23 mouse cellular contexts compared by ENCODE assay signal in the genomic region with DNA sequence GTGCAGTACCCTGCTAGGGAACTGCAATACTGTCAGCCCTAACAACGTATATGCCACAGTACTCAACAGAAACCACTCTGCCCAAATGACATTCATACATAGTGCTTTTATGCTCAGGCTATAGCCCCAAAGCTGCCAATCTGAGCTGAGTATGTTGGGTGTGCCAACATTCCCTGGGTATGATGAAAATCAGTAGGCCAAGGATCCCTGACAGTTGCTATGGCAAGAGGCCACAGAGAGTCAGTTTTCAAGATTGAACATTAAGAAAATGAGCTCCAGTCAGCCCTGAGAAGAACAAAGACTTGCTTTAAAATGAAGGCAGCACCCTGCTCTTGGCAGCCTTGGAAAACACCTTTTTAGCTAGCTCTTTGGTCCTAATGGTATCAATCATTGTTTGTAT. TPM values are rescaled to one million over a fixed set of nuclear protein-coding genes. Genes with fewer than 3 reads are reported as not detected.
DNase-seq lines count a peak whose midpoint lies in the region; ATAC-seq and TF ChIP-seq lines count a peak whose summit lies in the region.
"Had no signal": no experiment of that assay in that cellular context is flagged by ENCODE, and none has a peak within 500 bp of the region (broad histone marks: within the 10 kb centered on the region; RNA-seq: fewer than 3 reads in every experiment).

No protein-coding gene starts in this region.

- peak; percentile 33 for DNase-seq in embryonic facial prominence, embryonic 14.5 days (ENCODE audit: low spot score)
- DNase-seq in embryonic facial prominence, embryonic 10.5 days (ENCODE audit: low spot score): no peak
- DNase-seq in gastrocnemius, adult 2 months: peak; percentile 32
- no peak for DNase-seq in gastrocnemius, postnatal 10 days
- no peak for DNase-seq in midbrain, embryonic 10.5 days (ENCODE audit: low spot score)
- peak; percentile 39 for DNase-seq in brain, embryonic 14.5 days (ENCODE audit: low read depth)
- DNase-seq in B cell, adult 2 months: no peak
- DNase-seq: heart, adult 18-20 months; heart, postnatal 10 days; kidney, adult 2 months; layer of hippocampus, adult 9-11 months; liver; lung, postnatal 4 days; right cerebral cortex, postnatal 14 days; spleen, adult 18-20 months had no signal

- 70% methylated on average over 1 of the region's 1 CpGs for WGBS in embryonic facial prominence, embryonic 14.5 days
- 89% methylated on average over 1 of the region's 1 CpGs for WGBS in embryonic facial prominence, embryonic 10.5 days
- 93% methylated on average over 1 of the region's 1 CpGs for WGBS in midbrain, embryonic 16.5 days
- 92% methylated on average over 1 of the region's 1 CpGs for WGBS in midbrain, embryonic 10.5 days

- no peak for TF ChIP-seq CTCF in gastrocnemius, adult 2 months (IDR thresholded peaks at IDR 0.05)
- TF ChIP-seq CTCF in brain, embryonic 14.5 days (IDR thresholded peaks at IDR 0.05; ENCODE audit: borderline replicate concordance, extremely low read depth, insufficient read depth, insufficient read length): no peak

- no peak overlapping the region for H3K27ac ChIP-seq in embryonic facial prominence, embryonic 14.5 days (replicated peaks; ENCODE audit: low read depth, low read length)
- no peak overlapping the region for H3K27ac ChIP-seq in embryonic facial prominence, embryonic 10.5 days (replicated peaks)
- H3K27ac ChIP-seq in gastrocnemius, adult 2 months: no peak overlapping the region
- H3K27ac ChIP-seq in midbrain, embryonic 16.5 days (ENCODE audit: low read length): no peak overlapping the region
- H3K27ac ChIP-seq in midbrain, embryonic 10.5 days (replicated peaks): no peak overlapping the region
- H3K27ac ChIP-seq: kidney, postnatal 0 days; left cerebral cortex, adult 2 months; limb, embryonic 10.5 days; liver, embryonic 15.5 days had no signal

- intact Hi-C loops in gastrocnemius, adult 2 months (cut with DNase I): loop anchor here (5.0 kb wide), 1 partner anchor 48 kb away; no protein-coding TSS in a partner anchor

- H3K9me3 ChIP-seq in embryonic facial prominence, embryonic 14.5 days (ENCODE audit: control insufficient read depth, low read length): no peaks in the 10 kb centered on the region
- H3K9me3 ChIP-seq in embryonic facial prominence, embryonic 10.5 days: no peaks in the 10 kb centered on the region
- no peaks in the 10 kb centered on the region for H3K9me3 ChIP-seq in midbrain, embryonic 16.5 days (replicated peaks; ENCODE audit: control insufficient read depth, low read length, poor library complexity, severe bottlenecking)
- no peaks in the 10 kb centered on the region for H3K9me3 ChIP-seq in midbrain, embryonic 10.5 days (replicated peaks)
- H3K9me3 ChIP-seq: heart, embryonic 12.5 days; limb, embryonic 10.5 days; liver, embryonic 15.5 days had no signal

- TF ChIP-seq POLR2A in brain, embryonic 14.5 days (IDR thresholded peaks at IDR 0.05; ENCODE audit: borderline replicate concordance, extremely low read depth, insufficient read depth, insufficient read length, poor library complexity, severe bottlenecking): no peak

- no peak overlapping the region for H3K4me3 ChIP-seq in embryonic facial prominence, embryonic 14.5 days (ENCODE audit: low read depth, low read length)
- H3K4me3 ChIP-seq in embryonic facial prominence, embryonic 10.5 days: no peak overlapping the region
- no peak overlapping the region for H3K4me3 ChIP-seq in gastrocnemius, adult 2 months
- no peak overlapping the region for H3K4me3 ChIP-seq in midbrain, embryonic 16.5 days (ENCODE audit: low read depth, low read length)
- no peak overlapping the region for H3K4me3 ChIP-seq in midbrain, embryonic 10.5 days
- H3K4me3 ChIP-seq: heart, embryonic 12.5 days; left cerebral cortex, adult 2 months; limb, embryonic 10.5 days; liver, embryonic 15.5 days had no signal

- H3K4me2 ChIP-seq in embryonic facial prominence, embryonic 14.5 days (ENCODE audit: low read depth, low read length): no peak overlapping the region
- no peak overlapping the region for H3K4me2 ChIP-seq in midbrain, embryonic 16.5 days (ENCODE audit: low read length)
- H3K4me2 ChIP-seq: heart, embryonic 12.5 days; liver, embryonic 15.5 days had no signal

- no peaks in the 10 kb centered on the region for H3K36me3 ChIP-seq in embryonic facial prominence, embryonic 14.5 days (ENCODE audit: control insufficient read depth, insufficient read depth, low read length)
- H3K36me3 ChIP-seq in embryonic facial prominence, embryonic 10.5 days (replicated peaks): no peaks in the 10 kb centered on the region
- no peaks in the 10 kb centered on the region for H3K36me3 ChIP-seq in midbrain, embryonic 16.5 days (ENCODE audit: control insufficient read depth, insufficient read depth, low read length)
- no peaks in the 10 kb centered on the region for H3K36me3 ChIP-seq in midbrain, embryonic 10.5 days
- H3K36me3 ChIP-seq: heart, embryonic 12.5 days; limb, embryonic 10.5 days; liver, embryonic 15.5 days had no signal

- no peak for ATAC-seq in embryonic facial prominence, embryonic 14.5 days (ENCODE audit: low read depth)
- ATAC-seq in midbrain, embryonic 16.5 days: peak; percentile 41; the same call in 1 of the 2 replicates

- no peak overlapping the region for H3K9ac ChIP-seq in embryonic facial prominence, embryonic 14.5 days (ENCODE audit: low read depth, low read length)
- H3K9ac ChIP-seq in midbrain, embryonic 16.5 days (ENCODE audit: low read depth, low read length): no peak overlapping the region
- H3K9ac ChIP-seq: heart, embryonic 12.5 days; liver, embryonic 15.5 days had no signal

- no peaks in the 10 kb centered on the region for H3K27me3 ChIP-seq in embryonic facial prominence, embryonic 14.5 days (replicated peaks; ENCODE audit: control insufficient read depth, insufficient read depth, low read length)
- H3K27me3 ChIP-seq in embryonic facial prominence, embryonic 10.5 days (replicated peaks; ENCODE audit: low read depth, poor library complexity, severe bottlenecking): peaks cover 8% of the 10 kb centered on the region; the same call in 1 of the 2 replicates
- no peaks in the 10 kb centered on the region for H3K27me3 ChIP-seq in midbrain, embryonic 16.5 days (ENCODE audit: control insufficient read depth, insufficient read depth, low read depth, low read length)
- peaks cover 6% of the 10 kb centered on the region; the same call in 1 of the 2 replicates for H3K27me3 ChIP-seq in midbrain, embryonic 10.5 days (ENCODE audit: low read depth, poor library complexity, severe bottlenecking)
- H3K27me3 ChIP-seq: heart, embryonic 12.5 days; liver, embryonic 15.5 days had no signal

- H3K4me1 ChIP-seq in embryonic facial prominence, embryonic 14.5 days (ENCODE audit: control insufficient read depth, insufficient read depth, low read length): no peaks in the 10 kb centered on the region; the same call in 1 of the 2 replicates
- peaks cover 20% of the 10 kb centered on the region for H3K4me1 ChIP-seq in embryonic facial prominence, embryonic 10.5 days
- no peaks in the 10 kb centered on the region for H3K4me1 ChIP-seq in midbrain, embryonic 16.5 days (ENCODE audit: control insufficient read depth, insufficient read depth, low read length)
- peaks cover 7% of the 10 kb centered on the region for H3K4me1 ChIP-seq in midbrain, embryonic 10.5 days
- H3K4me1 ChIP-seq: liver, embryonic 15.5 days had no signal

RNA-seq across cellular contexts. Expression of gene Hrasls, which starts 14.3 kb away (rescaled TPM):
- 2.2 and 2.7 TPM in 2 replicates for polyA plus RNA-seq in embryonic facial prominence, embryonic 14.5 days (2014; fragmentation: Nextera tagmentation; extraction: Ambion mirVana)
- 0.92 and 1.5 TPM in 2 replicates for polyA plus RNA-seq in embryonic facial prominence, embryonic 10.5 days (2016; fragmentation: Nextera tagmentation; extraction: Ambion mirVana)
- total RNA-seq in gastrocnemius, adult 2 months (2021): 10 to 100 TPM; 63.0 to 63.8 TPM
- 10 to 100 TPM; 34.1 to 35.1 TPM for total RNA-seq in gastrocnemius, postnatal 10 days (2021)
- 5.4 and 7.1 TPM in 2 replicates for polyA plus RNA-seq in midbrain, embryonic 16.5 days (2015; fragmentation: Nextera tagmentation; extraction: Ambion mirVana)
- 1.5 and 2.2 TPM in 2 replicates for polyA plus RNA-seq in midbrain, embryonic 10.5 days (2016; fragmentation: Nextera tagmentation; extraction: Ambion mirVana)
- 2.5 and 3.0 TPM in 2 replicates for polyA plus RNA-seq in brain, embryonic 14.5 days (2012; rRNA removed)
- total RNA-seq: megakaryocyte-erythroid progenitor cell, adult 5-6 weeks; MEL had no signal

Comparison
In these comparisons a context has a peak if more than half of its experiments do, and no peak if none do; other contexts are left out.
1. DNase-seq: peak in embryonic facial prominence, embryonic 14.5 days (single experiment), gastrocnemius, adult 2 months (single experiment) and brain, embryonic 14.5 days (single experiment); none in embryonic facial prominence, embryonic 10.5 days (single experiment), gastrocnemius, postnatal 10 days (single experiment), midbrain, embryonic 10.5 days (single experiment) and B cell, adult 2 months (0 of 2).